Mouse (Mus musculus): ENCODE data around the gene Fuom. TPM values are rescaled to one million over a fixed set of nuclear protein-coding genes. Genes with fewer than 3 reads are reported as not detected.

The Fuom gene
- polyA plus RNA-seq, 1 experiment from 2014 or later, result 80.9 TPM

DNA sequence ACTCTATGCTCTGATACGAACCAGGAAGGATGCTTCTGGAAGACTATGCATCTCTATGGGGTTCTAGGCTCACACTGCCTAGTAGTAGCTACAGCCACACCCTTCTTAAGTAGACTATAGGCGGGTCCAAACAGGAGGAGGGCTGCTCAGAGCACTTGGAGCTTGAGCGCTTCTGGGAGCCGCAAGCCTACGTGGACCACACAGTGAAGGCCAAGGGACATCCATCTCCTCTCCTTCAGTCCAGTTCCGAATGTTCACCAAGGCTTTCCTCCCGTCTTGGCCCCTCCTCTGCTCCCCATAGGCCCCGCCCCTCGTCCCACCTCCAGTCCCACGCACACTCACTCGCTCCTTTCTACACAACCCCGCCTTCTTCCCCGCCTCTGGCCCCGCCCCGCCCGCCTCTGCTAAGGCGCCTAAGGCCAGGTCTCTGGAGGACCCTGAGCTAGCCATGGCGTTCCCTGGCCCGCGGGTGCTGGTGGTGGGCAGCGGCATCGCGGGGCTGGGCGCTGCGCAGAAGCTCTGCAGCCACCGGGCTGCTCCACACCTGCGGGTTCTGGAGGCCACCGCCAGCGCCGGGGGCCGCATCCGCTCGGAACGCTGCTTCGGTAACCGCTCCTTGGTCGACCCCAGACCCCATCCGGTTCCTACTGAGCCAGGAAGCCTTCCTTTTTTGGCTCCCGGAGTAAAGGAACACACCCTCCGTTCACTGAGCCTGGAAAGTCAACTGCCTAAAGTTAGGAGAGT, 23.2 kb upstream of the Fuom start:
- peak overlapping the region; percentile 72 for H3K4me2 ChIP-seq
- peak; percentile 98 for ATAC-seq (ENCODE audit: extremely low read depth, insufficient number of reproducible peaks, low FRiP score, low TSS enrichment)
- H3K27me3 ChIP-seq (replicated peaks), result no peaks in the 10 kb centered on the region
- H3K4me1 ChIP-seq, result peaks cover 12% of the 10 kb centered on the region; the same call in 1 of the 2 replicates
- H3K27ac ChIP-seq (replicated peaks), result no peak overlapping the region
- H3K9me3 ChIP-seq, result no peaks in the 10 kb centered on the region
- peak overlapping the region; percentile 67 for H3K4me3 ChIP-seq
- 1% methylated on average over 38 of the region's 40 CpGs for WGBS
- H3K36me3 ChIP-seq, result peaks cover 14% of the 10 kb centered on the region
- H3K9ac ChIP-seq, result peak overlapping the region; percentile 87

DNA sequence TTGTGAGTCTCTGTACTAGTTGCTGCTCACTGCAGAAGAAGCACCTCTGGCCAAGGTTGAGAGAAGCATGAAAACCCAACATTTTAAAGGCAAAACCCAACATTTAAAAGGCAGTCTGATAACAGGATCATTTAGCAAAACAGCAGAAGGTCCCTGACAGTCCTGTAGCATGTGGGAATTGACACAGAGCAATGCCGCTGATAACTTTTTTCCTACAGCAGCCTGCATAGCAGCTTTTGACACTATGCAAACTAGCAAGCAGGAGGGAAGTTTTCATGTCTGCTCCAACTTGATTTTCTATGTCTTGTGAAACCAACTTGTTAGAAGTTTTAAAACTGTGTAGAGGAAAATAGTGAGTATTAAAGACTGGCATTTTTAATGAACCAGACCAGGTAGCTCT, 22.1 kb upstream of the Fuom start:
- no peak overlapping the region for H3K4me3 ChIP-seq
- H3K27ac ChIP-seq (replicated peaks), result no peak overlapping the region
- peaks cover 4% of the 10 kb centered on the region for H3K36me3 ChIP-seq
- no peak overlapping the region for H3K4me2 ChIP-seq
- WGBS, result 71% methylated on average over 1 of the region's 1 CpGs
- peaks cover 12% of the 10 kb centered on the region; the same call in 1 of the 2 replicates for H3K4me1 ChIP-seq
- no peaks in the 10 kb centered on the region for H3K27me3 ChIP-seq (replicated peaks)
- H3K9ac ChIP-seq, result no peak overlapping the region
- no peak for ATAC-seq (ENCODE audit: extremely low read depth, insufficient number of reproducible peaks, low FRiP score, low TSS enrichment)
- H3K9me3 ChIP-seq, result no peaks in the 10 kb centered on the region

DNA sequence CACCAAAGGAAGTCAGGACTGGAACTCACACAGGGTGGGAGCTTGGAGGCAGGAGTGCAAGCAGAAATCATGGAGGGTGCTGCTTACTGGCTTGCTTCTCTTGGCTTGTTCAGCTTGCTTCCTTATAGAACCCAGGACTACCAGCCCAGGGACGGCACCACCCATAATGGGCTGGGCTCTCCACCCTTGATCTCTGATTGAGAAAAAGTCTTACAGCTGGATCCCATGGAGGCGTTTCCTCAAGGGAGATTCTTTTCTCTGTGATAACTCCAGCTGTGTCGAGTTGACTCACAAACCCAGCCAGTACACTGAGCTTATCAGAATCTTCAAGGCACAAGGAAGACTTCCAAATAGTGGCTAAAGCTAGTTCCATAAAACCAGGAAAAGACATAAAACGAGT, 20.5 kb upstream of the Fuom start:
- Histone ChIP-seq H3K36me3 (no peaks in the 10 kb centered on the region), H3K27ac (replicated peaks) (no peak overlapping the region), H3K4me2 (no peak overlapping the region), H3K9me3 (no peaks in the 10 kb centered on the region), H3K27me3 (replicated peaks) (no peaks in the 10 kb centered on the region), H3K4me1 (peaks cover 12% of the 10 kb centered on the region; the same call in 1 of the 2 replicates), H3K4me3 (no peak overlapping the region), H3K9ac (no peak overlapping the region)
- WGBS, result 18% methylated on average over 4 of the region's 4 CpGs
- ATAC-seq (ENCODE audit: extremely low read depth, insufficient number of reproducible peaks, low FRiP score, low TSS enrichment), result no peak

DNA sequence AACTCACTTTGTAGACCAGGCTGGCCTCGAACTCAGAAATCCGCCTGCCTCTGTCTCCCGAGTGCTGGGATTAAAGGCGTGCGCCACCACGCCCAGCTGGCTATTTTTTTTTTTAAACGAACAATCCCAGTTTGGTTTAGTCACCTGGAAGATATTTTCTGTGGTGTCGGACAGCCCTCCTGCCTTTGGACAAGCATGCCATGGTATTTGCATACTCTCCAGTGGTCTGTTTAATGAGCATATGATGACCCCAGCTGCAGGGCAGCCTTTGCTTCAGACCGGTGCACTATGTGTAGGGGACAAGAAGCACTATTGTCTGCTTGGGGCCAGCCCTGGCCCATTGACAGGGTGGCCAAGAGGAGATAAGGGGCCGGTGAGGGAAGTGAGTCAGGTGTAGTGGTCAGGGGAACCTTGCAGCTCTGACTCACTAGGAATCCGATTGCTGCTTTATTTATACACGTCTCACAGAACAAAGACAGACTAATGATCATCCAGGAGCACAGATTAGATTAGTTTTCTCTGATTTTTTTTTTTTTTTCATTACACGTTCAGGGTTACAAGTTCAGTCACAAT, 19.2 kb upstream of the Fuom start:
- Histone ChIP-seq H3K4me2 (no peak overlapping the region), H3K27me3 (replicated peaks) (no peaks in the 10 kb centered on the region), H3K9ac (no peak overlapping the region), H3K4me1 (peaks cover 14% of the 10 kb centered on the region), H3K36me3 (no peaks in the 10 kb centered on the region), H3K4me3 (no peak overlapping the region), H3K27ac (replicated peaks) (no peak overlapping the region), H3K9me3 (no peaks in the 10 kb centered on the region)
- ATAC-seq (ENCODE audit: extremely low read depth, insufficient number of reproducible peaks, low FRiP score, low TSS enrichment), result no peak
- WGBS, result 62% methylated on average over 13 of the region's 13 CpGs

DNA sequence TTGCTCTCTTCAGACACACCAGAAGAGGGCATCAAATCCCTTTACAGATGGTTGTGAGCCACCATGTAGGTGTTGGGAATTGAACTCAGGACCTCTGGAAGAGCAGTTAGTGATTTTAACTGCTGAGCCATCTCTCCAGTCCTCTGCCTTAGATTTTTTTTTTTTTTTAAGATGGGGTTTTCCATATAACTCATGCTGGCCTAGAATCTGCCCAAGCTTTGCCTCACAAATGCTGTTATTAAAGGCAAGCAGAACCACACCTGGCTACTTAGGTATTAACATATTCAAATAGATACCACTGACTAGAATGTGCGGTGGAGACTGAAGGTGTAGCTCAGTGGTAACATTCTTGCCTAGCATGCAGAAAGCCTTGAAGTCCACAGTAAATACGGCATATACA, 18.2 kb upstream of the Fuom start:
- no peak overlapping the region for H3K4me3 ChIP-seq
- H3K4me2 ChIP-seq, result no peak overlapping the region
- WGBS, result 83% methylated on average over 2 of the region's 2 CpGs
- no peak overlapping the region for H3K9ac ChIP-seq
- ATAC-seq (ENCODE audit: extremely low read depth, insufficient number of reproducible peaks, low FRiP score, low TSS enrichment), result no peak
- H3K27me3 ChIP-seq (replicated peaks), result no peaks in the 10 kb centered on the region
- H3K9me3 ChIP-seq, result no peaks in the 10 kb centered on the region
- H3K4me1 ChIP-seq, result peaks cover 13% of the 10 kb centered on the region
- no peak overlapping the region for H3K27ac ChIP-seq (replicated peaks)
- H3K36me3 ChIP-seq, result no peaks in the 10 kb centered on the region

DNA sequence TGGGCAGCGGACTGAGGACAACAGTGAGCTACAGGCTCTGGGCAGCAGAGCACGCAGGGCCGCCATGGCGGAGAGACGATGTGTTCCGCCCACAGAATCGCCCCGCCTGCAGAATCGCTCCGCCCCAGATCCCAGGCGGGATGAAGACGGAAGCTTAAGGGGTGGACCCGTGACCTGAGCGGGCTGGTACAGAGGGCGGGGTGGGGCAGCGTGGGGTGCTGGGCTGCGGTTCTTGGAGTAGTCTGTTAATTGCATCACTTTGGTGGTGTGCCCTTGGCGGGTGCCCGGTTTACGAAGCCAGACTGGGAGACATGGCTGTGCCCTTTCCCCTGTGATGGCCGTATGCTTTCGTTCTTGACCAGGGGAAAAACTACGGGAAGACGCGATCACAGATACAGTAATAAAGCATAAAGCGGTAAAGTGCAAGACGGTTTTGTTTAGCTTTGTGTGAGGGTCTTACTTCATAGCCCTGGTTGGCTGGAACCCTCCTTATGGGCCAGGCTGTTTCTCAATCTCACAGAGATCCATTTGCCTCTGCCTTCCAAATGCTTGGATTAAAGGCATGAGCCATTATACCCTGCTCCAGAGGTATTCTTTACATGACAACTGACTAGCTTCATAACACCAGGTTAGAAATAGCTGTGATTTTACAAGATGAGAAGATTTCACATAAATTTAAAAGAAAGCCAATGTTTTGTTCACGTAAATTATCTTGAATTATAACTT, 14.3 kb upstream of the Fuom start, which contains the start of gene Echs1:
Echs1 (minus strand) TSS at position 148 of the 726 bp plus-strand sequence.
- Histone ChIP-seq H3K9me3 (no peaks in the 10 kb centered on the region), H3K36me3 (peaks cover 16% of the 10 kb centered on the region), H3K27me3 (replicated peaks) (no peaks in the 10 kb centered on the region), H3K27ac (replicated peaks) (peak within 1 kb of the TSS; percentile 92), H3K4me3 (peak within 1 kb of the TSS; percentile 81), H3K9ac (peak within 1 kb of the TSS; percentile 92), H3K4me1 (peaks cover 18% of the 10 kb centered on the region), H3K4me2 (peak within 1 kb of the TSS; percentile 95)
- WGBS, result 3% methylated on average over 28 of the region's 28 CpGs
- peak; percentile 91 for ATAC-seq (ENCODE audit: extremely low read depth, insufficient number of reproducible peaks, low FRiP score, low TSS enrichment)

DNA sequence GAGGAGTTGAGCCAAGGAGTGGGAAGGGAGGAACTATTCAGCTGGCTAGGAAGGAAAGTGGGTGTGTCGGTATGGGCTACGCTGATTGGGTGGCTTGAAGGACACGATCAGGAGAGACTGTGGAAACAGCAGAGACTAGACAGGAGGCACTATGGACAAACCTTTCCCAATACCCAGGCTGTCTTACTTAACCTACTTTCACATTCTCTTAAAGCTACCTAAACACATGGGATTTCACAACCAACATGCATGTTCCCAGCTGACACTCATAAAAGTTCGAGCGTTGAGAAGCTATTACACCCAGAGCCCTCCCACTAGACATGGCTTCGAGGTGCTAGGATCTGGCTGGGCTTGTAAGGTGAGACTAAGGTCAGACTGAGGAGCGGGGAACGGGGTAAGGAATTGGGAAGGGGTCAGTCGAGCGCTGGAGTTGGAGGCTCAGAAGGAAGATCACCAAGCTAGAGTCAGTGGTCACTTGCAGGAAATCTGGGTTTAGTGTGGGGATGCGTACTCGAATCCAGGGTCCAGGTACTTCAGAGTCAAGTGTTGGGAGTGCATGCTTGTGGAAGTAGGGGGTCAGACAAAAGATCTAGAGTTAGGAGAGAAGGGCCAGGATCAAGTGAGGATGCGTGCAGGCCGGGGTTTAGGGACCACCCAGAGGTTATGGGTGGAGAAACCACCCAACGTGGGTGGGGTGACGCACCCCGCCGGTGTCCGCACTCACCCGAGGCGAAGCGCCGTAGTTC, 13.5 kb upstream of the Fuom start, which contains the start of gene Paox:
Paox (plus strand) TSS at position 217 of the 746 bp plus-strand sequence.
- H3K27ac ChIP-seq (replicated peaks), result peak within 1 kb of the TSS; percentile 92
- peak within 1 kb of the TSS; percentile 95 for H3K4me2 ChIP-seq
- no peaks in the 10 kb centered on the region for H3K9me3 ChIP-seq
- H3K27me3 ChIP-seq (replicated peaks), result no peaks in the 10 kb centered on the region
- H3K36me3 ChIP-seq, result peaks cover 23% of the 10 kb centered on the region
- H3K4me1 ChIP-seq, result peaks cover 18% of the 10 kb centered on the region
- peak within 1 kb of the TSS; percentile 81 for H3K4me3 ChIP-seq
- 2% methylated on average over 23 of the region's 23 CpGs for WGBS
- no peak; the same call in 1 of the 2 replicates for ATAC-seq (ENCODE audit: extremely low read depth, insufficient number of reproducible peaks, low FRiP score, low TSS enrichment)
- peak within 1 kb of the TSS; percentile 92 for H3K9ac ChIP-seq

DNA sequence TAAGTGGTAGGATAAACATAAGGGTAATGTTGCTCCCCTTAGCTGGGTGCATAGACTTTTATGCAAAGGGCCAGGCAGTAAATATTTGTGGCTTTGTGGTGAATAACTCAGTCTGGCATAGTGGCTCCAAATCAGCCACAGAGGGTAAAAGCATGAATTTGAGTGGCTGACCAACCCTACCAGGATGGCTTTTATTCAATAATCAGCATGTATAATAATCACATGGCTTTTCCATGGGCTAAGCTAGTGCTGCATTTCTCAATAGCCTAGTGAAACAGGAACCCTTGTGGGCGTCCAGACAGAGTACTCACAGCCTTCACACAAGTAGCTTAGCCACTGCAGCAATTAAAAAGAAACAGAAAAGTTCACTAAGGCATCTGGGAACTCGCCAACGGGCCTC, 9.7 kb upstream of the Fuom start:
- H3K9me3 ChIP-seq, result no peaks in the 10 kb centered on the region
- 51% methylated on average over 3 of the region's 3 CpGs for WGBS

DNA sequence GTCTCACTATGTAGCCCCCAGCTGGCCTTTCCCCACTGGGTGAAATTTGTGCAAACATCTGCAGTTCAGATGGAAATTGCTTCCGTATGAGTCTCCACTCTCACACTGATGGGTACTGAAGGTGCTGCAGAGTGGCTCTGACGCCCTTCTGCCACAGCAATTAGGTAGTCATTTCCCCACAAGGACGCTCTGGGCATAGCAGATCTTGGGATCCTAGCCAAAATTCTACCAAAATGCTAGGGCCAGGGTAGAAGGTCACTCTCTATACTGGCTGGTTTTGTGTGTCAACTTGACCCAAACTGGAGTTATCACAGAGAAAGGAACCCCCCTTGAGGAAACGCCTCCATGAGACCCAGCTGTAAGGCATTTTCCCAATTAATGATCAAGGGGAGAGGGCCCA, 1.8 kb upstream of the Fuom start:
- no peak overlapping the region for H3K9ac ChIP-seq
- no peaks in the 10 kb centered on the region for H3K27me3 ChIP-seq (replicated peaks)
- no peak for ATAC-seq (ENCODE audit: extremely low read depth, insufficient number of reproducible peaks, low FRiP score, low TSS enrichment)
- no peaks in the 10 kb centered on the region for H3K9me3 ChIP-seq
- no peak overlapping the region for H3K4me3 ChIP-seq
- no peak overlapping the region for H3K27ac ChIP-seq (replicated peaks)
- H3K4me2 ChIP-seq, result no peak overlapping the region
- WGBS, result 74% methylated on average over 4 of the region's 4 CpGs
- H3K4me1 ChIP-seq, result peaks cover 14% of the 10 kb centered on the region
- H3K36me3 ChIP-seq, result peaks cover 59% of the 10 kb centered on the region

More for the DNA sequence above, 9.7 kb upstream of the Fuom start:
- no peak overlapping the region for H3K4me2 ChIP-seq
- H3K4me1 ChIP-seq, result peaks cover 16% of the 10 kb centered on the region
- no peak overlapping the region for H3K9ac ChIP-seq
- no peak overlapping the region for H3K27ac ChIP-seq (replicated peaks)
- H3K27me3 ChIP-seq (replicated peaks), result no peaks in the 10 kb centered on the region
- H3K36me3 ChIP-seq, result peaks cover 61% of the 10 kb centered on the region
- no peak overlapping the region for H3K4me3 ChIP-seq
- no peak for ATAC-seq (ENCODE audit: extremely low read depth, insufficient number of reproducible peaks, low FRiP score, low TSS enrichment)

DNA sequence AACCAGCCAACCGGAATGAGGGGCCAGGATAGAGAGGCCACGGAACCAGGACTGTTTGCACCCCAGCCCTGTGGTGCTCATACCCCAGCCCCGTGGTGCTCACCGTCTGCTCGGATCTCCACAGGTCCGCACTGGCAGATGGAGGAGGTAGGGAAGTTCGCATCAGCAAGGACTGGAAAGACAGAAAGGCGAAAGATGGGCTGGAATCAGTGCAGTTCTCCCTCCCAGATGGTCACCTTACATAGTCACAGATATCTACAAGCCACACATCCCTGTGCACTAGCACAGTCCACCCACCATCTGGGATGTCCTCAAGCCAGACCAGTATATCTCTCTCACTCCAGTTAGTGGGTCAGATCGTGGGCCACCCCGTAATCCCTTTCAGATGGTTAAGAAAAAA, 743 bp downstream of the Fuom start:
- peak overlapping the region; percentile 87 for H3K9ac ChIP-seq
- 72% methylated on average over 10 of the region's 10 CpGs for WGBS
- H3K4me2 ChIP-seq, result peak overlapping the region; percentile 75
- peaks cover 53% of the 10 kb centered on the region for H3K36me3 ChIP-seq
- no peaks in the 10 kb centered on the region for H3K9me3 ChIP-seq
- peak overlapping the region; percentile 56 for H3K4me3 ChIP-seq
- H3K27me3 ChIP-seq (replicated peaks), result no peaks in the 10 kb centered on the region
- peaks cover 14% of the 10 kb centered on the region for H3K4me1 ChIP-seq
- peak overlapping the region; percentile 78 for H3K27ac ChIP-seq (replicated peaks)
- ATAC-seq (ENCODE audit: extremely low read depth, insufficient number of reproducible peaks, low FRiP score, low TSS enrichment), result no peak

DNA sequence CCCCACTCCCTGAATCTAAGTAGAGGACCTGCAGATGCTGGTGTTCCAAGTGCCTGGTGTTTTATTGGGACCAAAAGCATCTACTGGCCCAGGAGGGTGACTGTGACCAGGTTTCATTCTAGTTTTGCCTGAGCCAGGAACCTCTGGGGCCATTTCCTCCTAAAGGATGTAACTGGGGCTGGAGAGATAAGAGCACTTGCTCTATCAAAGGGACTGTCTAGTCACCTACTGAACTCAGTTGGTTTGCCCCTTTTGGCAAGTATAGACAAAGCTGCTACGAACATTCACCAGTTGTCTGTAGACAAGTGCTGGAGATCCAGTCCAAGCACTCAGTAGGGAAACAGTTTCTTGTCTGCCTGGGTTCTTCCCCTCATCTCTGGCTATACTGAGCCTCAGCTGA, 3.8 kb downstream of the Fuom start:
- no peak overlapping the region for H3K9ac ChIP-seq
- no peak overlapping the region for H3K4me2 ChIP-seq
- no peak overlapping the region for H3K27ac ChIP-seq (replicated peaks)
- peaks cover 37% of the 10 kb centered on the region for H3K36me3 ChIP-seq
- no peak for ATAC-seq (ENCODE audit: extremely low read depth, insufficient number of reproducible peaks, low FRiP score, low TSS enrichment)
- no peaks in the 10 kb centered on the region for H3K9me3 ChIP-seq
- no peaks in the 10 kb centered on the region for H3K27me3 ChIP-seq (replicated peaks)
- H3K4me1 ChIP-seq, result peaks cover 27% of the 10 kb centered on the region
- no peak overlapping the region for H3K4me3 ChIP-seq
- WGBS, result 59% methylated on average over 1 of the region's 1 CpGs

All from heart, embryonic 13.5 days (tissue).